Mouse (Mus musculus): ENCODE data around the gene B9d2. TPM values are rescaled to one million over a fixed set of nuclear protein-coding genes. Genes with fewer than 3 reads are reported as not detected.
A peak's percentile ranks its signal among the peaks of the same experiment; 100 is the strongest.

B9d2 gene
- polyA plus RNA-seq, 2 experiments: 25.1 to 28.1 TPM

DNA sequence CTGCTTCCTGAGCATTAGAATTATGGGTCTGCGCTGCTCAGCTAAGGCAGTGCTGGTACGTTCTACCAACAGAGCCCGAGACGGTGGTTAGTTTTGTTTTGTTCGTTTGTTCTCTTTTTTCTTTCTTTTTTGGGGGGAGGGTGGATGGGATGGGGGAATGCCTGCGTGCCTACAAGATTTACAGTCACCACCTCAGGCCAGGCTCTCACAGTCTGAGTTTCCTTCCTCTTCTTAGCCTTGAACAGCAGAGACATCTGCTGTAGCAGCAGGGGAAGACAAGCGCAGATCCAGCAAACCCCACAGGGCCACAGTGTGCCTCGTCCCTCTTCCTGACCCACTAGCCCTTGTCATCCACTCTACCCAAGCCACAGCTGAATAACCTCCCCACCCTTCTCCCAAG lies 29.3 kb upstream of the B9d2 start:
- no peaks in the 10 kb centered on the region for H3K27me3 ChIP-seq (ENCODE audit: control insufficient read depth, insufficient read depth, low read length)
- no peak overlapping the region for H3K4me2 ChIP-seq (replicated peaks; ENCODE audit: low read depth, low read length, severe bottlenecking)
- no peak overlapping the region for H3K4me3 ChIP-seq (replicated peaks; ENCODE audit: low read length)
- no peak for DNase-seq (ENCODE audit: low spot score)
- H3K9me3 ChIP-seq (ENCODE audit: control insufficient read depth, low read length): no peaks in the 10 kb centered on the region
- H3K27ac ChIP-seq (replicated peaks; ENCODE audit: low read depth, low read length): no peak overlapping the region
- H3K36me3 ChIP-seq (ENCODE audit: control insufficient read depth, insufficient read depth, low read length): peaks cover 11% of the 10 kb centered on the region; the same call in 1 of the 2 replicates
- no peak for ATAC-seq (ENCODE audit: low FRiP score, low read depth)
- no peak for TF ChIP-seq POLR2A (IDR thresholded peaks at IDR 0.05; ENCODE audit: borderline replicate concordance, extremely low read depth, insufficient read depth, insufficient read length)
- no peak overlapping the region for H3K9ac ChIP-seq (ENCODE audit: low read depth, low read length, severe bottlenecking)
- no peaks in the 10 kb centered on the region for H3K4me1 ChIP-seq (ENCODE audit: control insufficient read depth, insufficient read depth, low read length)
- 84% methylated on average over 8 of the region's 8 CpGs for WGBS

- Histone ChIP-seq H3K36me3 (ENCODE audit: control insufficient read depth, insufficient read depth, low read length) (peaks cover 11% of the 10 kb centered on the region; the same call in 1 of the 2 replicates), H3K9me3 (ENCODE audit: control insufficient read depth, low read length) (no peaks in the 10 kb centered on the region), H3K4me3 (replicated peaks; ENCODE audit: low read length) (no peak overlapping the region), H3K4me2 (replicated peaks; ENCODE audit: low read depth, low read length, severe bottlenecking) (no peak overlapping the region), H3K9ac (ENCODE audit: low read depth, low read length, severe bottlenecking) (no peak overlapping the region), H3K27me3 (ENCODE audit: control insufficient read depth, insufficient read depth, low read length) (no peaks in the 10 kb centered on the region), H3K27ac (replicated peaks; ENCODE audit: low read depth, low read length) (no peak overlapping the region), H3K4me1 (ENCODE audit: control insufficient read depth, insufficient read depth, low read length) (peaks cover under 1% of the 10 kb centered on the region; the same call in 1 of the 2 replicates)
- TF ChIP-seq POLR2A (IDR thresholded peaks at IDR 0.05; ENCODE audit: borderline replicate concordance, extremely low read depth, insufficient read depth, insufficient read length): no peak
- ATAC-seq (ENCODE audit: low FRiP score, low read depth) (no peak), DNase-seq (ENCODE audit: low spot score) (no peak)
- WGBS: 92% methylated on average over 12 of the region's 12 CpGs
Measured at GRCm38 (mm10) chr7:25652244-25652759, 28.3 kb upstream of the B9d2 start.

DNA sequence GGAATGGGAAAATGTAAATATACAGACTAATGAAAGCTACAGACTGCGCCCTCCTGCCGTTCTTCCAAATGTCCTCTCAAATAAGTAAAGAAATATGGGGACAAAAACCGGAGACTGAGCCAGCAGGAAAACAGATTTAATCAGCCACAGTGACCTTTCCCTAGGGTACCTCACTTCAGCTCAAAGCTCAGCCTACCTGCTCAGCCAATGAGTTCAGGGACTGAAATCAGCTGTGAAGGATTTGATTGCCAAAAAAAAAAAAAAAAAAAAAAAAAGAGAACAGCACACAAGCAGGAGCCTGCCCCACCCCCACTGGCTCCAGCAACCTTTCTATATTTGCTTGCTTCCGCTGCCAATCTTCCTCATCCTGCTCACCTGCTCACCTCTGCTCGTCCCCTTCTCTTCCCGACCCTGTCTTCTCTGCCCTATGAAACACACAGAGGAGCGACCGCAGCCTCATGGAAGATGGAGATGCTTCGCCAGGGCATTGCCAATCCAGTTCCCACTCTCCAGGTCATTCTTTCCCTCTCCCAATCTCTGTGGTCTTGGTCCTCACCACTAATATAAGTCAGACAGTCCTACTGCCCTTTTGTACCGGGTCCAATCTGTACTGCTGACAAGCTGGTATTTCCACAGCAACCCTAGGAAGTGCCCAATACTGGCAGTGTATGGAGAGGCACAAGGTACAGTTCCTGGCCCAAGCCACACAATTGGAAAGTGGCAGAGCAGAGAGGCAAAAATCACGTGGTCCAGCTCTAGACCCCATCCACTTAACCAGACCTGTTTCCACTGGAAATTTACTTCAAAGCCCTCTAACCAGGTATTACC lies 24.8 kb upstream of the B9d2 start:
- Histone ChIP-seq H3K36me3 (ENCODE audit: control insufficient read depth, insufficient read depth, low read length) (peaks cover 11% of the 10 kb centered on the region; the same call in 1 of the 2 replicates), H3K27me3 (ENCODE audit: control insufficient read depth, insufficient read depth, low read length) (no peaks in the 10 kb centered on the region), H3K4me1 (ENCODE audit: control insufficient read depth, insufficient read depth, low read length) (peaks cover 12% of the 10 kb centered on the region), H3K9ac (ENCODE audit: low read depth, low read length, severe bottlenecking) (no peak overlapping the region), H3K4me3 (replicated peaks; ENCODE audit: low read length) (no peak overlapping the region), H3K27ac (replicated peaks; ENCODE audit: low read depth, low read length) (no peak overlapping the region), H3K4me2 (replicated peaks; ENCODE audit: low read depth, low read length, severe bottlenecking) (no peak overlapping the region), H3K9me3 (ENCODE audit: control insufficient read depth, low read length) (no peaks in the 10 kb centered on the region)
- DNase-seq (ENCODE audit: low spot score) (no peak), ATAC-seq (ENCODE audit: low FRiP score, low read depth) (no peak)
- TF ChIP-seq POLR2A (IDR thresholded peaks at IDR 0.05; ENCODE audit: borderline replicate concordance, extremely low read depth, insufficient read depth, insufficient read length): no peak
- WGBS: 77% methylated on average over 11 of the region's 11 CpGs

DNA sequence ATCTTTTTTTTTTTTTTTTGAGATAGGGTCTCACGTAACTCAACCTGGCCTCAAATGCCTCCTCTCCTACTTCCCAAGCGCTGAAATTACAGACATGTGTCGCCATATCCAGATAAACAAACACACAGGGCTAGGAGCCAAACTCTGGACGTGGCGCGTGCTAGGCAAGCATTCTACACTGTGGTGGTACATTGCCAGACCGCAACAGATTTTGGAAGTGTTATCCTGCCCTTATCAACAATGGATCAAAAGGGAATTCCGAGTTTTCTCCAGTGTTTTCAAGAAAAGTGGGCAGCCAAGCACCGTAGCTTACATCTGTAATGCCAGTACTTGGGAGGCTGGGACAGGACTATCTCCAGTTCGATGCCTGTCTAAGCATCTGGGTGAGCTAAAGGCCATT lies 22.8 kb upstream of the B9d2 start:
- no peaks in the 10 kb centered on the region for H3K27me3 ChIP-seq (ENCODE audit: control insufficient read depth, insufficient read depth, low read length)
- ATAC-seq (ENCODE audit: low FRiP score, low read depth): no peak
- WGBS: 39% methylated on average over 10 of the region's 10 CpGs
- H3K27ac ChIP-seq (replicated peaks; ENCODE audit: low read depth, low read length): no peak overlapping the region
- no peaks in the 10 kb centered on the region for H3K9me3 ChIP-seq (ENCODE audit: control insufficient read depth, low read length)
- TF ChIP-seq POLR2A (IDR thresholded peaks at IDR 0.05; ENCODE audit: borderline replicate concordance, extremely low read depth, insufficient read depth, insufficient read length): no peak
- peak overlapping the region; percentile 66 for H3K9ac ChIP-seq (ENCODE audit: low read depth, low read length, severe bottlenecking)
- H3K4me2 ChIP-seq (replicated peaks; ENCODE audit: low read depth, low read length, severe bottlenecking): peak overlapping the region; percentile 79
- DNase-seq (ENCODE audit: low spot score): no peak
- H3K36me3 ChIP-seq (ENCODE audit: control insufficient read depth, insufficient read depth, low read length): peaks cover 14% of the 10 kb centered on the region
- peaks cover 12% of the 10 kb centered on the region for H3K4me1 ChIP-seq (ENCODE audit: control insufficient read depth, insufficient read depth, low read length)
- H3K4me3 ChIP-seq (replicated peaks; ENCODE audit: low read length): peak overlapping the region; percentile 70

GRCm38 (mm10) chr7:25658657-25659472 lies 21.7 kb upstream of the B9d2 start, which contains the start of the genes Bckdha and Exosc5:
Bckdha (minus strand) TSS chr7:25658981.
Exosc5 (plus strand) TSS chr7:25659164.
- under 1% methylated on average over 50 of the region's 50 CpGs for WGBS
- peaks cover 14% of the 10 kb centered on the region for H3K36me3 ChIP-seq (ENCODE audit: control insufficient read depth, insufficient read depth, low read length)
- H3K4me2 ChIP-seq (replicated peaks; ENCODE audit: low read depth, low read length, severe bottlenecking): peak within 1 kb of the TSS; percentile 79
- ATAC-seq (ENCODE audit: low FRiP score, low read depth): peak; percentile 99
- H3K4me3 ChIP-seq (replicated peaks; ENCODE audit: low read length): peak within 1 kb of the TSS; percentile 70
- DNase-seq (ENCODE audit: low spot score): peak; percentile 100
- peaks cover 12% of the 10 kb centered on the region for H3K4me1 ChIP-seq (ENCODE audit: control insufficient read depth, insufficient read depth, low read length)
- H3K27me3 ChIP-seq (ENCODE audit: control insufficient read depth, insufficient read depth, low read length): no peaks in the 10 kb centered on the region
- H3K9me3 ChIP-seq (ENCODE audit: control insufficient read depth, low read length): no peaks in the 10 kb centered on the region
- H3K27ac ChIP-seq (replicated peaks; ENCODE audit: low read depth, low read length): no peak within 1 kb of the TSS
- peak; percentile 66; the same call in 1 of the 2 replicates for TF ChIP-seq POLR2A (IDR thresholded peaks at IDR 0.05; ENCODE audit: borderline replicate concordance, extremely low read depth, insufficient read depth, insufficient read length)
- peak within 1 kb of the TSS; percentile 66 for H3K9ac ChIP-seq (ENCODE audit: low read depth, low read length, severe bottlenecking)
